Mouse (Mus musculus): ENCODE data around the gene Gm49378.

The Gm49378 gene

DNA sequence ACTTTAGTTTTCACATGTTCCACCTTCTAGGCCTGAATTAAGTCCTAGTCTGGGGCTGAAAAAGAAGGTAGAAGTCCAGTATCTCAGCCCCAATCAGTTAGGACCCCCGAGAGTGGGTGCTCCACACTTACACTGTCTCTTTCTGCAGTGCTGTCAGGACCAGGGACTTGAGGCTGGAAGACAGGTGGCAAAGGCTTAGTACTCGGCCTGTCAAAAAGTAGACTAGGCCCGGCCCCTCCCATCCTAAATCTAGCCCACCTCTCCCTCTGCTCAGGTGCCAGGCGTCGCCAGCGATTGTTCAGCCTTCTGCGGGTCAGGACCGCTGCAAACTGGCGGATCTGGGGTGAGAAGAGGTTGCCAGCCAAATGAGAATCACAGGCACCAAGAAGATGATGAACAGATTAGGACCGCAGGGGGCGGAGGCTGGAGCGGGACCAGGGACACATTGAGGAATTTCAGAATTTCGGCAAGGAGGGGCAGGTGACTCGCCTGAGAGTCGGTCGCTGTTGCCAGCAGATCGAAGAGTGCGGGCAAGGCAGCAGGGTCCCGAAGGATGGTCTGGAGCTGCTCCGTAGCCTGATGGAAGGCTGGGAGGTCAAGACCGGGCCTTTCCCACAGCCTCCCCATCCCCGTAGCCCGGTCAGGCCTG, 2.7 kb downstream of the Gm49378 start:
- in situ Hi-C loops (cut with MseI, MboI), result no loop called here

DNA sequence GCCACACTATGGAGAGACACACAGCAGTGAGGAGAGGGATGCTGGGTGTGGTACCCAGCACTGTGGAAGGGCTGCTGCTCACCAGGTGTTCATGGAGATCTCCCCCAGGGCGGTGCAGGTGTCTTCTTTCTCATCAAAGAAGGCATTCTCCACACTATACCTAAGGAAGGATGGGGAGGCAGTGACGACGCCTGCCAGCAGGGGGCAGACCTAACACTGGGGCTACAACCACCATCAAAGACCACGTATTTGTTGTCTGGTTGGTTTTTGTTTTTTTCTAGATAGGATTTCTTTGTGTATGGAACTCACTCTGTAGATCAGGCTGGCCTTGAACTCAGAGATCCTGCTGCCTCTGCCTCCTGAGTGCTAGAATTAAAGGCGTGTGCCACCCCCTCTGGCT, 8.4 kb downstream of the Gm49378 start:
- in situ Hi-C loops (cut with MseI, MboI), result no loop called here

DNA sequence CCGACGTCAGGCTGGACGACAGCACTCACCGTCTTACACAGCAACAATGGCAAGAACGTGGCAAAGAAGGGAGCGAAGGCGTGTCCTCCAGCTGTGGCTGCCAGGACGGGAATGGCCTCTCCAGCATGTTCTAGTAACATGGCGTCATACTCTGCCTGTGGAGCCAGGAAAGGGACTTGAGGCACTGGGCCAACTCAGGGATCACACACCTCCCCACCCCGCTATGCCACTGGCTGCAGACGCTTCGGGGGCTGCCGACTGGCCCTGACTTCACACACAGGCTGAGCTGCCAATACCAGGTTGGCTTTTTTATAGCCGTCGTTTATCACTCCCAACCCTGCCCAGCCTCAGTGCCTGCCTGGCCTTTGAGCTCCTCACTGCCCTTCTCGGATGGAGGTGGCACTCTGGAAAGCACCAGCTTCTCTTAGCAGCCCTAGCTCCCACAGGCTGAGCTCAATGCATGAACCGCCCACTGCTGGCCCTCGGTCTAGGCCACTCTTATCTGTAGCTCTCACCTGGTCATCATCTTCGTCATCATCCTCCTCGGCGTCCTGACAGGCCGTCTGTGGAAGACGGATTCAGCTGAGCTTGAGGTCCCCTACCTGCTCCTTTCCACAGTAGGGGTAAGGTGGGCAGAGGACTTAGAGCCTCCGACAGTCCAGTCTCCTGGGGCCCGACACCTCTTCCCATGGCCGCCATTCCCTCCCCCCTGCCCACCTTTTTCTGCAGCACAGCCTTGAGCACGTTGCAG, 9.4 kb downstream of the Gm49378 start:
- in situ Hi-C loops (cut with MseI, MboI), result no loop called here

DNA sequence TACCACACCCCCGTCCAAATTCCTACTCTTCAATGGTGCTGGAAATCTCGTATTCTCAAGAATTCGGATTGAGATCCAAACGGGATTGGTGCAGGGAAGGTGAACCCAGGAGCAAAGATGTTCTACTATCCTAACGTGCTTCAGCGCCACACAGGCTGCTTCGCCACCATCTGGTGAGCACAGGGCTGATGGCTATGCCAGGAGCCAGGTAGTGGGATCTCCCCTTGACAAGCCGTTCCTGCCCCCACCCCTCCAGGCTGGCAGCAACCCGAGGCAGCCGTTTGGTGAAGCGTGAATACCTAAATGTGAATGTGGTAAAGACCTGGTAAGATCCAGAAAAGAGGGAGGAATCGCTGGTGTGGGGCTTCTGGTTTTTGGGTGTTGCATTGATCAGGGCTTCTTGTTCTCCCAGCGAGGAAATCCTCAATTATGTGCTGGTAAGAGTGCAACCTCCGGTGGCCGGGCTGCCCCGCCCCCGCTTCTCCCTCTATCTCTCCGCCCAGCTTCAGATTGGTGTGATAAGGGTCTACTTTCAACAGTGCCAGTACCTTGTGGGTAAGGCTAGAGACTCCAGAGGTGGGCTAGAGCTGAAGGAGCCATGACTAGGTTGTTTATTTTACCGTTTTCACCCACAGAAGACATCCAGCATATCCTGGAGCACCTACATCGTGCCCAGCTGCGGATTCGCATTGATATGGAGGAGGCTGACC, 19.1 kb downstream of the Gm49378 start:
- in situ Hi-C loops (cut with MseI, MboI), result no loop called here

DNA sequence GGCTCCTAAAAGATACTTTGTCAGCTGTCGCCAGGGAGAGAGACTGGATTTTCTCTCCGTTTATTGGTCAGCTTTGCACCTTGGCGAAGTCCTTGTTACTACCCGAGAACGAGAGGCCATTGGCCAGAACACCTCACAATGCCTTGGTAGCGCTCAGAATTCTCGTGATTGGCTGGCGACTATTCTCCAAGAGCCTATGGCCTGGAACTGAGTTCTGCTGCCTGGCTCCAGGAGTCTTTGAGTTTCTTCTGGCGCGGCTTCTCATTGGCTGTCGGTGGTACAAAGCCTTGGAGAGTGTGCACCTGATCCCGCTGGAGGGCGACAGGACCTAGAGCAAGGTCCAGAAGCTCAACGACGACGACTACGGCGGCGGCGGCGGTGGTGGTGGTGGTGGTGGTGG, 19.9 kb downstream of the Gm49378 start, which contains the start of gene Rec8:
TSS of gene Rec8 (plus strand) at position 216 of the 400 bp plus-strand sequence.
- in situ Hi-C loops (cut with MseI, MboI), result no loop called here

DNA sequence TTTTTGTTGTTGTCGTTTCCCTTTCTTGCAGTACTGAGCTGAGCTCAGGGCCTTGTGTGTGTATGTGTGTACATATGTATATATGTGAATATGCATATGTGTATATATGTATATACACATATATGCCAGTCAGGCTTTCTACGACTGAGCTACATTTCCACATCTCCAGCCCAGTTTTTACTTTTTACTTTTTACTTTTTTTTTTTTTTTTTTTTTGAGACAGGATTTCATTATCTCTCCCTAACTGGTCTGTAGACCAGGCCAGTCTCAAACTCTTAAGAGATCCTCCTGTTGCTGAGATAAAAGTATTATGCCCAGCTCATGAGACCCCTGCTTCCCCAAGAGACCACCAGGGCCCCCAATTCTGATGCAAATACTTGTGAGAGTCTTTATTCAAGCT, 20.9 kb downstream of the Gm49378 start:
- in situ Hi-C loops (cut with MseI, MboI), result no loop called here

DNA sequence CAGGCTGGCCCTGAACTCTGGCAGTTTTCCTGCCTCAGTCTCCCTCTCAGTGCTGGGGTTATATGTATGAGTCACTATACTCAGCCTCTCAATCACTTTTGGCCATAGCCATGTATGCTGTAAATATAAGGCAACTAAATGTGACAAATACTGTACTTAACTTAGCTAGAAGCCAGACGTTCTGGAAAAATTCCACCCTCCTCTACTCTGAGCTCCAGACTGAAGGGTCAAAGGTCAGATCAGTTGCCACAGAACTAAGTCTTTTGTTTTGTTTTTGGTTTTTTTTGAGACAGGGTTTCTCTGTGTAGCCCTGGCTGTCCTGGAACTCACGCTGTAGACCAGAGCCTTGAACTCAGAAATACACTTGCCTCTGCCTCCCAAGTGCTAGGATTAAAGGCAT, 21.8 kb downstream of the Gm49378 start:
- in situ Hi-C loops (cut with MseI, MboI), result no loop called here

DNA sequence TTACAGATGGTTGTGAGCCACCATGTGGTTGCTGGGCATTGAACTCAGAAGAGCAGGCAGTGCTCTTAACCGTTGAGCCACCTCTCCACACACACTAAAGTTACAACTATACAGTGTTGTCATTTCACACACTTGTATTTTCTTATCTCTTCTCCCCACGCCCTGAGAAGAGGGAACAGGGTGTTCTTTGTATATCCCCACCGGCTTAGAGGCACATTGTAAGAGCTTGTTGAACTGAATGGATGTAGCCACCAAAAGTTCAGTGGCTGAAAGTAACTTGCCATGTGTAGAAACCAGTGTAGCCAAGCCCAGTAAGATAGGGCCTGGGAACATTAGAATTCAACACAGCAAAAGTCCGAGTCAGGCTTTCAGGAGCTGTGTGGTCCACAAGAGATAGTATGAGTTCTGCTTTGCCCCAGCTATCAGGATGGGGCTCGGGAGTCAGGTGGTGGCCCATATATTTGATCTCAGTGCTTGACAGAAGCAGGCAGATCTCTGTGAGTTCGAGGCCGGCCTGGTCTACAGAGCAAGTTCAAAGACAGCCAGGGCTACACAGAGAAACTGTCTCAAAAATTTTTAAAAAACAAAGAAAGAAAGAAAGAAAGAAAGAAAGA, 23.0 kb downstream of the Gm49378 start:
- in situ Hi-C loops (cut with MseI, MboI), result no loop called here

DNA sequence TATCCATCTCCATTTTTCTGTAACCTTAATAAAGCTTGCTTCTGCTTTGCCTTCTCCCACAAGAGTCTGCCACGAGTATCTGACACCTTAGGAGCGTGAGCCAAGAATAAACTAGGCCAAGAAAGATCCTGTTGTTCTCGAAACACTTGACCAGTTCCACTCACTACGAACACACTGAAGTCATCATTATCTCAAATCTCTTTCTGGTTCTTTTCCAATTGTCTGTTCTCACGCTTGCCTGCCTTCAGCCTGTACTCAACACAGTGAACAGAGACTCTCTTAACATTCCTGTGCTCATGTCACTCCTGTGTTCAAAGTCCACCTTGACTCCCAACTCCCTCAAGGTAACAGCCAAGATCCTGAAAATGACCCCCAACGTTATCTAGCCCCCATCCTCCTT, 24.3 kb downstream of the Gm49378 start:
- in situ Hi-C loops (cut with MseI, MboI), result no loop called here

DNA sequence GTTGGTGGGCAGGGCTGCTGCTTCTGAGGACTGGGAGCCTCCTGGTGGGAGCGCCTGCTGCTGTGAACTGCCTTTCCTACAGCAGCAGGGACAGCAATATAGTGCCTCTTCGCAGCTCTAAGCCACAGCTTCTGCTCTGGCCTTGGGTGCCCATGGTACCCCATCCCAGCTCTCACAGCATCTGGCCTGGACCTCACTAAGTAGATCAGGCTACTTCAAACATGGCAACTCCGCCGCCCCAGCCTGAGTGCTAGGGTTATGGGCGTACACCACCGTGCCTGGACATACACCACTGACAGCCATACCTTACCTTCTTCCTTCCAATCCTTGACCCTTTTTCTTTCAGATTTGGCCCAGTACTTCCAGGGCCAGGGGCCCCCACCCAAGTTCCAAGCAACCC, 29.4 kb downstream of the Gm49378 start:
- in situ Hi-C loops (cut with MseI, MboI), result no loop called here

DNA sequence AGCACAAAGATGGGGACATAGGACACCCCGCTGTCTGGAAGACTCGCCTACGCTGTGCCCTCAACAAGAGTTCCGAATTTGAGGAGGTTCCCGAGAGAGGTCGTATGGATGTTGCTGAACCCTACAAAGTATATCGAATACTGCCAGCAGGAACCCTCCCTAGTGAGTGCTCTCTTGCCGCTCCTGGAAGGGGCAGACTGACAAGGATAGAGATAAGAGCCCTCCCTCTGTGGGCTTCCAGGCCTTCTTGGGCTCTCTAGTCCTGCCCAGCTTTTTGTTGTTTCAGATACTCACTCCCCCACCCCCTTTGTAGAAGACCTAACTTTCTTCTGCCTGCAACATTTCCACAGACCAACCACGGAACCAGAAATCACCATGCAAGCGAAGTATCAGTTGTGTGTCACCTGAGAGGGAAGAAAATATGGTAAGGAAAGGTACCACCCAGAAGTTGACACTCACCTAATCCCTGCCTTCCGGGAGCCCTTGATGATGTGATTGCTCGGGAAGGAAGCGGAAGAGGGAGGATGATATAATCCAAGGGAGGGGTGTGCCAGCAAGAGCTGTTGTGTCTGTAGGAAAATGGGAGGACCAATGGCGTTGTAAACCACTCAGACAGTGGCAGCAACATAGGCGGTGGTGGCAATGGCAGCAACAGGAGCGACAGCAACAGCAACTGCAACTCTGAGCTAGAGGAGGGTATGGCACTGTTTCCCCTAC, 31.8 kb downstream of the Gm49378 start:
- in situ Hi-C loops (cut with MseI, MboI), result no loop called here

DNA sequence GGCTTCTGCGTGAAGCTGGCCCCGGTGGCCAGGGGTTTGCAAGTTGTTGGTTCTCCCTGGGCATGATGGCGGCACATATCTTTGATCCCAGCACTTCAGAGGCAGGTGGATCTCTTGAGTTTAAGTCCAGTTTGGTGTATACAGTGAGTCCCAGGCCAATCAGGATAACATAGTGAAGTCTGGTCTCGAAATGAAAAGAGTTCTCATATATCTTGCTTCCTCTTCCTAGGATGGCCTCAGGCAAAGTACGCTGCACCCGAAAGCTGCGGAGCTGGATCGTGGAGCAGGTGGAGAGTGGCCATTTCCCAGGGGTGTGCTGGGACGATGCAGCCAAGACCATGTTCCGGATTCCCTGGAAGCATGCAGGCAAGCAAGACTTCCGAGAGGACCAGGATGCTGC, 32.9 kb downstream of the Gm49378 start:
- in situ Hi-C loops (cut with MseI, MboI), result no loop called here

DNA sequence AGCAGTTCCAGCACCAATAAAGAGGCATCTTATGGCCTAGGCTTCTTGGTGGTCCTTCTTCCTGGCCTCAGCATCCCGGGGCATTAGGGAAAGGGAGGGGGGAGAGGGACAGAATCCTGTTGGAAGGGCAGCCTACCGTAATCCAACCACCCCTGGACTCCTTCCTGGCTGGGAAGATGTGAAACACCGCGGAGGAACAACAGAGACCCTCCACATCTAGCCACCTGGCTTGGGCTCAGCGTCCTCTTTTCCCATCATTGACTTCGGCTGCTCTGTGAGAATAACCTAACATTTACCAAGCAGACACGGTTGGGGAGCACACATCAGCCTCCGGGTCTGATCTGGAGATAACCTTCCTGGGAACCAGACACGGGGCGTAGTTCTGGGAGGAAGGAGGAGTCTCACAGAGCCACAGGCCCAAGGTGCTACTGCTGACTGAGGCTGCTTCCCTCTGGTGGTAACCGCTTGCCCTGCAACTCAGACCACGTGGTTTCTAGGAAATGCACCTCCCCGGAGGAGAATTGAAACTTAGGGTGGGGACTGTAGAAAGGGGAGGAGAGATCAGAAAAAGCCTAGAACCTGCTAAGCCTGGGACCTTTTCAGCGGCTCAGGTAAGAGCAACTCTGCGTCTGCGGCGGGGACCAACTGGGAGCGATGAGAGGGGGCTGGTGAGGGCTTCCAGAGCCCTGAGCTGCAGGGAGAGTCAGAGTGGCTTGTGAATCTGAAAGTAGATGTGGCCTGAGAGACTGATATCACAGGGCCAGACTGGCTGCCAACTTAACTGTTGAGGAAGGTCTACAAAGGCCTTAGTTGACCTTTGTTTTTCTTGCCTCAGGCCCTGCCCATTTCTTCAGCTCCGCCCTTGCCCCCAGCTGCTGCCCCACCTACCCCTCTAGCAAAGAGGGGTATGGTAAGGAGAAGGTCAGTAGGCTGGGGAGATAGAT, 33.8 kb downstream of the Gm49378 start:
- in situ Hi-C loops (cut with MseI, MboI), result no loop called here

DNA sequence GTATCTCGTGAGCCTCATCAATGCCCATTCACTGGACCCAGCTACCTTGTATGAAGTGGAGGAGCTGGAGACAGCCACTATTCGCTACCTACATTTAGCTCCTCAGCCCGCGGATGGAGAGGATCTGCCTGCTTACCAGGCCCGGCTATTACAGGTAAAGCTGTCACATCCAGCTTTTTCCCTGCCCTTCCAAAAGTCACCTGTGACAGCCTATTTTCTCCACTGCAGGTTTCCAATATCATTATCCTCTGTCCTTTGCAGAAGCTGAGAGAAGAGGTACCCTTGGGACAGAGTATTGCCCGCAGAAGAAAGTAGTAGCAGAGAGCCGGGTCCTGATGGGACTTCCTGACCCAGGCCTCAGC, 34.4 kb downstream of the Gm49378 start, which contains the start of gene Irf9:
TSS of gene Irf9 (plus strand) at position 301 of the 362 bp plus-strand sequence.
- in situ Hi-C loops (cut with MseI, MboI), result no loop called here

DNA sequence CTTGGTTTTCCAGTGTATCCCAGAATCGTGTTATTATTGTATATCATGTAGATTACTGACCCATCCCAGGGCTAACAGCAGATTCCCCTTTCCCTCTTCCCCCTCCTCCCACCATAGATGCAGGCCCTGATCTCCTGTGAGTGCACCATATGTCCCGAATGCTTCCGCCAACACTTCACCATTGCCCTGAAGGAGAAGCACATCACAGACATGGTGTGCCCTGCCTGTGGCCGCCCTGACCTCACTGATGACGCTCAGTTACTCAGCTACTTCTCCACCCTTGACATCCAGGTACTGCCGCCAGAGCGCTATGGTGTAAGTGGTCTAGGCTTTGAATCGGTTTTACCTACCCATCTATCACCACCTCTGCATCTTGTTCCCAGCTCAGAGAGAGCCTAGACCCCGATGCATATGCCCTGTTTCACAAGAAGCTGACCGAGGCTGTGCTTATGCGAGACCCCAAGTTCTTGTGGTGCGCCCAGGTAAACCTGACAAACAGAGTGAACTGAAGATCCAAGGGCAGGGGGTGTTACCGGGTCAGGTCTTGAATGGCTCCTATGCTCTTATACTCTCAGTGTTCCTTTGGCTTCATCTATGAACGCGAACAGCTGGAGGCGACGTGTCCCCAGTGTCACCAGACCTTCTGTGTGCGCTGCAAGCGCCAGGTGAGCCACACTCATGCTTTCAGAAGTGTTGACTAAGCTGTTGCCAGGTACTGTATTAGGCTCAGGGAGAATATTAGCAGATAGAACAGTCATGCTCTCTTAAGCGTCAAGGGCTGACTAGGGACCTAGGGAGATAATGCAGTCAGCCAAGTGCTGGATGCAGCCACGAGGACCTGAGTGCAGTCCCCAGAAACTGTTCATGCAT, 38.9 kb downstream of the Gm49378 start:
- in situ Hi-C loops (cut with MseI, MboI), result no loop called here

DNA sequence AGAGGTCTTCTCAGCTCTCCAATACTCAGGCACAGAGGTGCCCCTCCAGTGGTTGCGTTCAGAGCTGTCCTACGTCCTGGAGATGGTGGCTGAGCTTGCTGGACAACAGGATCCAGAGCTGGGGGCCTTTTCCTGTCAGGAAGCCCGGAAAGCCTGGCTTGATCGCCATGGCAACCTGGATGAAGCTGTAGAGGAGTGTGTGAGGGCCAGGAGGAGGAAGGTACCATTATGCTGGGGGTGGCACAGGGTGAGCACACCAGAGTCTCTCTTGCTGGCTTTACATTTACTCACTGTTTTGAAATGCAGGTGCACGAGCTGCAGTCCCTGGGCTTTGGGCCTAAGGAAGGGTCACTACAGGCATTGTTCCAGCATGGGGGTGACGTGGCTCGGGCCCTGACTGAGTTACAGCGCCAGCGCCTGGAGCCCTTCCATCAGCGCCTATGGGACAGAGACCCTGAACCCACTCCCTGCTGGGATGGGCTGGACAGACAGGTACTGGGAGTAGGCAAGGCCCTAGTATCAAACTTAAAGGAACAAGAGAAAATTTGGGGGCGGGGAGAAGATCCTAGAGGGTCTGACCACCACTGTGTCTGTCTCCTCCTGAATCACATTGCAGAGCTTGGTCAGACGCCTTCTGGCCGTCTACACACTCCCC, 41.5 kb downstream of the Gm49378 start:
- in situ Hi-C loops (cut with MseI, MboI), result no loop called here

DNA sequence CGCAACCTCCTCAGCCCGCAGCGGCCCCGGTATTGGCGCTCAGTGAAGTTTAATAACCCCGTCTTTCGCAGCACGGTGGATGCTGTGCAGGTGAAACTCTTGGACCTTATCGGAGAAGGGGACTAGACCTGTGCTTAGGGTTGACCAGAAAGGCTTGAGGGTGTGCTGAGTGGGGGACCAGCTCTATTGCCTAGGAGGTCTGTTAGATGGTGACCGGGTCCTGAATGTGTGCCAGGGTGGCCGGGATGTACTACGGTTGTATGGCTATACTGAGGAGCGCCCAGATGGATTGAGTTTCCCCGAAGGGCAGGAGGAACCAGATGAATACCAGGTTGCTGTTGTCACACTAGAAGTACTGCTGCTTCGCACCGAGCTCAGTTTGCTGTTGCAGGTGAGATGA, 45.5 kb downstream of the Gm49378 start:
- in situ Hi-C loops (cut with MseI, MboI), result no loop called here

DNA sequence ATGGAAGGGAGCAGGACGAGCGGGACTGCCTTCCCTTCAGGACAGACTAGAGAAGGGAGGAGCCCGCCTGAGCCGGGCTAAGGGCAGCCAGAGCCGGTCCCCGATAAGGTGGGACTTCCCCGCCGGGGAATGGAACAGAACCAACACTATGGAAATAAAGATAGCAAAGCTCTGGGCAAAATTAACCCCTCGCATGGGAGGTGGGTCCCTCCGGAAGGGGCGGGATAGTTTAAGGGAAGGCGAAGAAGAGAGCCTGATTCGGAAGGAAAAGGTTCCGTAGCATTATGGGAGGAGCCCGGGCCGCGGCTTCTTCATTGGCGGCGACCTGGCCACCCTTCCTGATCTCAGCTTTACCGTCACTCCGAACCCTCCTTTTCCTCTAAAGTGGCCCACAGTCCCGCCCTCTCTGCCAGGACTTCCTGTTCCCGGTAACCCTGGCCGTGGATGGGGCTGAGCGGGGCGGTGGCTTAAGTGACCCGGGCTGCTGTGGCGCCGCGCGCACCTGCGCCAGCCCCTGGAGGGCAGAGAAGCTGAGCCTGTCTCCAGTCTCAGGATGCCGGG, 46.3 kb downstream of the Gm49378 start, which contains the start of gene Rnf31:
TSS of gene Rnf31 (plus strand) at position 378 of the 561 bp plus-strand sequence.
- in situ Hi-C loops (cut with MseI, MboI), result no loop called here

All from mouse trophoblast stem cell (cell line).